Mouse (Mus musculus) left cerebral cortex, postnatal 14 days (tissue): Measurements from ENCODE around the gene Arhgdia. TPM values are rescaled to one million over a fixed set of nuclear protein-coding genes. Genes with fewer than 3 reads are reported as not detected.
"Not testable (repeated sequence)": the region's sequence is repeated elsewhere in the genome, so short reads cannot be mapped to it uniquely, and the experiment has no call there.

Experiments
- DNase-seq, 2 experiments: peaks; one replicate each; pipeline ENCODE4 v3.0.0; 2021 to 2022; ENCODE audit warnings: low spot score in 2 of 2, mixed read lengths in 1 of 2
- intact Hi-C: fragments of 180-260 bp; cut with DNase I; formaldehyde crosslinking; loops from one replicate; pipeline ENCODE4 v1.15.1; 2025
- total RNA-seq, 2 experiments: library from RNA; stranded (reverse); gene quantifications; 2 replicates each; pipeline ENCODE4 v1.2.3; 2021

Gene Arhgdia
- total RNA-seq, 2 experiments from 2014 or later, result 397 to 401 TPM

DNA sequence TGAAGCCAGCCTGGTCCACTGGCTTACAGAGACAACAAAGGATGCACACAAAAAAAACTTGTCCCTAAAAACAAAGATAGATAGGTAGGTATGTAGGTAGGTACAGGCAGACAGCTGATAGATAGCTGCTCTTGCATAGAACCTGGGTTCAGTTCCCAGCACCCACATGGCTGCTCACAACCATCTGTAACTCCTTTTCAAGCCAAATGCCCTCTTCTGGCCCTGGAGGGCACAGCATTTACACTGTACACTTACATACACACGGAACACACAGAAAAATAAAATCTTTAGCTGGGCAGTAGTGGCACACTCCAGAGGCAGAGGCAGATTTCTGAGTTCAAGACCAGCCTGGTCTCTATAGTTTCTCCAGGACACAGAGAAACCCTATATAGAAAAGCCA is 2.5 kb upstream of the Arhgdia start:
- DNase-seq, result no peak
- intact Hi-C loops, result no loop called here

GRCm38 (mm10) chr11:120582982-120583293 is 1.5 kb upstream of the Arhgdia start:
- intact Hi-C loops, DNase-seq: not testable (repeated sequence)

- intact Hi-C loops, result no loop called here
- peak in 1 of 2 experiments; percentile 49 for DNase-seq
Observed at GRCm38 (mm10) chr11:120582268-120582981, 1.0 kb upstream of the Arhgdia start.

DNA sequence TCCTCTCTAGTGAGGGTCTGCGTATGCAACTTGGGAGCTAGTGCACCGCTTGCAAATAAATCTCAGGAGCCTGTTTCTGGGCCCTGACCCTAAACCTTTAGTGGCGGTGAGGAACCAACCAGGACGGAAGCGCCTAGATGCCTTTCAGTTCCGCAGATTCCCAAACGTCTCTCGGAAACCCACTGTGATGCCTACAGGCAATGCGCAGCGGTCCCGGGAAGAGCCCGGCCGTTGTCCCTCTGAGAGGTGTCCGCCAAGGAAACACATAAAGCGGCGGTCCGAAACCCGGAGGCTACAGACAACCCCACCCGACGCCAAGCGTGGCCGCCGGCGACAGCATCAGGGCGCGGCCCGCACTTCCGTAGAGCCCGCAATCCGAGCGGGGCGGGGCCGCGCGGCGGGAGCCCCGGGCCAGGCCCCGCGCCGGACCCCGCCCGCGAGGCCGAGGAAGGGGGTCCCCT is 523 bp downstream of the Arhgdia start:
- intact Hi-C loops, result no loop called here
- no peak for DNase-seq

DNA sequence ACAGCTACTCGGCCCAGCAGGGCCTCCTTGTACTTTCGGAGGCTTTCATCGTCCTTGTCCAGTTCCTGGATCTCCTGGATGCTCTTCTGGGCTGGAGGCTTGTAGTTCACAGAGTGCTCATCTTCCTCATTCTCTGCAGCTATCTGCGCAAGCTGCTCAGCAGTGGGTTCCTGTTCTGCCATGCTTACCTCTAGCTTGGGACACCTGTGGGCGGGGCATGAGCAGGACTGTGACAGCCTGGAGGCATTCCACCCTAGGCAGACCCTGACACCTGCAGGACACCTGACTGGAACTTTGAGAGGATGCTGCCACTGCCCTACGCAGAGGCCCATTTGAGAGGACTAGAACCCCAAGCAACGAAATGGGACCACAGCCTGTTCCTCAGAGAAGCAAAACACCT is 1.2 kb downstream of the Arhgdia start:
- intact Hi-C loops, result no loop called here
- DNase-seq, result no peak

DNA sequence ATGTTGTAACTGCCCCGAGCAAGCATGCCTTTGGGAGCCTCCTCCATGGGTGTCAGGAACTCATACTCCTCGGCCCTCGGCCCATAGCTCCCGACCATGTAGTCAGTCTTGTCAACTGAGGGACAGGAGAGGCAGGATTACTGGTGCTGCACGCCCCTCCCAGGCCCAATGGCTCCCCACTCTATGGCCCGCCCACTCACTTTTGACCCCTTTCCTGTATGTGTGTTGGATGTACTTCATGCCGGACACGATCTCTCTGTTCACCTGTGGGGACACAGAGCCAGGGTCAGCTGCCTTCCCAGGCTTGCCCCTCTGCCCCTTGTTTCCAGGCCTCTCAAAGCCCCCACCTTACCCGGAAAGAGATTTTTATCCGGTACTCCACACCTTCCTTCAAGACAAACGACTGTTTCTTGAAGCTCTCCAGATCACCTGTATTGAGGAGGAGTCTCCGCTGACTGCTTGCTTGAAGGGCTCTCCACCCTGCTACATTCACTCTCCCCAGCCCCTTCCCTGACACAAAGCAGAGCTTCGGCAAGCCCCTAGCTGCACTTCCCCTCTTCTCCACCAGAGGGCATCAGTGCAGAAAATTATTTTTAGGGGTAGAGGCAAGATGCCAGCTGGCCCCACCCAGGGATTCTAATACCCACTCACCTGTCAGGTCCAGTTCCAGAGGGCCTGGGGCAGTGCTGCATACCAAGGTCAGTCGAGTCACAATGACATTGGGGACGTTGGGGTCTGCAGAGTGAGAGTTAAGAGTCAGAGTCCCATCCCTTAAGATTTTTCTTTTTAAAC is 1.9 kb downstream of the Arhgdia start:
- intact Hi-C loops, result no loop called here
- DNase-seq, result peak; percentile 68 to 79

- no peak for DNase-seq
- intact Hi-C loops, result no loop called here
Observed at GRCm38 (mm10) chr11:120578694-120579243, 2.7 kb downstream of the Arhgdia start.

DNA sequence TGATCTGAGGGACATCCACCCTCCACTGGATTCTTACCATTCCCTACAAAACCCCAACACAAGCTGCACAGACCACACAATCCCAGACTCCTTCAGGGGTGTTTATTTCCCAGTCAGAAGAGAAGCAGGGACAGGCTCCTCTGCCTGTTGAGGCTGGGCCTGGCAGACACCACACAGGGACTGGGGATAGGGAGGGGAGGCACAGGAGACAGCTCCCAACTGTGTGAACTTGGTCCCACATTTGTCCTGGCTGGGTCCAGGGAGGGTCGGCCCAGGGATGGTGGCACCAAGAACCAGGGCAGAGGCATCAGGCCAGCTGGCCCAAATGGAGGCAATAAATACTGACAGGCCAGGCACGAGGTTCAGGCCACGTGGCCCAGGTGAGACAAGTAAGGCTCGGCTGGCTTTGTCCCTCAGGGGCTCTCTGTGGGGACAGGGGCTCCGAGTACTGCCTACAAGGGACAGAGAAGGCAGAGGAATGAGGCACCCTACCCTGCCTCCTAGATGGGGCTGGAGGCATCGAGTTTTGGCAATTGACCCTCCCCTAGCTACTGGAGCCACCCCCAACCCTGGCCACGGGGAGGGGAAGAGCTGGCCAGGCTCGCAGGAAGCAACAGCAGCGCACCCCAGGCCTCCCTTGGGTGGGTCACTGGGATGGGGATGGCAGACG is 3.3 kb downstream of the Arhgdia start:
- intact Hi-C loops, result no loop called here
- no peak for DNase-seq

GRCm38 (mm10) chr11:120577211-120578023 is 4.0 kb downstream of the Arhgdia start:
- intact Hi-C loops, result no loop called here

GRCm38 (mm10) chr11:120576365-120576981 is 5.0 kb downstream of the Arhgdia start:
- intact Hi-C loops, result no loop called here
- no peak for DNase-seq

More at GRCm38 (mm10) chr11:120577211-120578023, 4.0 kb downstream of the Arhgdia start:
- no peak for DNase-seq

DNA sequence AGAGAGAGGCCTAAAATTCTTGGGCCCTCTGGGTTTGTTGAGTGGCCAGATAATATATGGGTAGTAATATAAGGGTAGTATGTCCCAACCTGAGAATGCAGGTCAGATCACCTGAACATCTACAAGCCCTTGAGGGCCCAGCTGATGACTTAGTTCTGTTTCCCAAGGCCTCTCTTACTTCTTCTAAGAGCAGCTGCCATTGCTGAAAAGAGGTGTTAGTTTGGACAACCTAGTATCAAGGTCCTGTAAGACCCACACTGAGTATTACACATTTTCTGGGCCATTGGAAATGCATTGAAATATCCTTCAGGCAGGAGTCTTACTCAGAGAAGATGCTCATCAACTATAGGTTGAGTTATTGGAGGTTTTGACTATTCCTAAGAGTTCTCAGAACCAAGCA is 5.5 kb downstream of the Arhgdia start:
- intact Hi-C loops, result no loop called here
- no peak for DNase-seq

GRCm38 (mm10) chr11:120575046-120575445 is 6.4 kb downstream of the Arhgdia start:
- intact Hi-C loops, result no loop called here

DNA sequence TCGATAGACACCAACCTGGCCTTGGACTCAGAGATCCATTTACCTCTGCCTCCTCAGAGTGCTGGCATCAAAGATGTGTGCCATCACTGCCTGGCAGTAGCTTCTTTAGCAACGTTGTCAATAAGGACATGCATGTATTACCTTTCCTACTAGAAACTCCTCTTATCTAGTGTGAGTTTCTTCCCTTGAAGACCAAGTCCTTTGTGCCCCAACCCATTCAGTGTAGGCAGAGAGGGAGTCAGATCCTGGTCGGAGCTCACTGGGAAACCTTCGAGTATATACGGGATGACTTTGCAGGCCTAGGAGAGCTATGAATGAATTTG is 7.2 kb downstream of the Arhgdia start:
- intact Hi-C loops, result loop anchor here (5.0 kb wide), 1 partner anchor 57 kb away; no protein-coding TSS in a partner anchor
- DNase-seq, result no peak

More at GRCm38 (mm10) chr11:120575046-120575445, 6.4 kb downstream of the Arhgdia start:
- DNase-seq, result no peak

DNA sequence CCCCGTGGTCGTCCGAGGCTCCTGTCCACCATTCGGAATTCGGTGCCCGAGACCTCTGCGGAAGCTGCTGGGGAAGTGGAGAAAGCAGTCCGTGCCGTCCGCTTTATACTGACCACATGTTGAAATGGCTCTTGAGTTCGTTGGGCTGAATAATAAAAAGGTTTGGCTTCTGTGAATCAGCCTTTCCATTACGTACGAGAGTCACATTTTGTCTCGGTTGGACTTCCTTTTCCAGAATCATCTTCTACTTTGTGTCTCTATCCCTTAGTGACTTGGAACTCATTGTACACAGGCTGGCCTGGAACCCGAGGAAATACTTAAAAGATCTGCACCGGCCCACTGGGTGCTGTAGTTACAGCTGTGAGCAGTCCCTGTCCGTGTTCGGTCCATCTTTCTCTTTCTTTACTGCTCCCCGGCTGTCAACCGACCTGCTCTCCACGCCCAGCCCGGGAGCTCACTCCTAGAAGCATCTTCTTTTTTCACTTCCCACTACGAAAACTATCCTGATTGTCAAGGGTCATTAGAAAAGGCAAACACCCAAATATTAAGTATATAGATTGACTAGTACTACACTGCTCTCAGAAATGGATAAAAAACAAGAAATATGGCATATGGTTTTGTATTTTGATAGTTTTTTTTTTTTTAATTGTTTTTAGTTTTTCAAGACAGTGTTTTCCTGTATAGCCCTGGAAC is 7.7 kb downstream of the Arhgdia start:
- no peak for DNase-seq
- intact Hi-C loops, result loop anchor here (5.0 kb wide), 1 partner anchor 56 kb away; no protein-coding TSS in a partner anchor

GRCm38 (mm10) chr11:120572752-120573584 is 8.5 kb downstream of the Arhgdia start, which contains the start of gene P4hb:
TSS of gene P4hb (minus strand) at chr11:120573253.
- DNase-seq, result peak; percentile 100
- intact Hi-C loops, result loop anchor here (5.0 kb wide), 1 partner anchor 56 kb away; no protein-coding TSS in a partner anchor

GRCm38 (mm10) chr11:120572417-120572751 is 9.0 kb downstream of the Arhgdia start:
- intact Hi-C loops, result loop anchor here (5.0 kb wide), 1 partner anchor 55 kb away; no protein-coding TSS in a partner anchor
- no peak for DNase-seq

DNA sequence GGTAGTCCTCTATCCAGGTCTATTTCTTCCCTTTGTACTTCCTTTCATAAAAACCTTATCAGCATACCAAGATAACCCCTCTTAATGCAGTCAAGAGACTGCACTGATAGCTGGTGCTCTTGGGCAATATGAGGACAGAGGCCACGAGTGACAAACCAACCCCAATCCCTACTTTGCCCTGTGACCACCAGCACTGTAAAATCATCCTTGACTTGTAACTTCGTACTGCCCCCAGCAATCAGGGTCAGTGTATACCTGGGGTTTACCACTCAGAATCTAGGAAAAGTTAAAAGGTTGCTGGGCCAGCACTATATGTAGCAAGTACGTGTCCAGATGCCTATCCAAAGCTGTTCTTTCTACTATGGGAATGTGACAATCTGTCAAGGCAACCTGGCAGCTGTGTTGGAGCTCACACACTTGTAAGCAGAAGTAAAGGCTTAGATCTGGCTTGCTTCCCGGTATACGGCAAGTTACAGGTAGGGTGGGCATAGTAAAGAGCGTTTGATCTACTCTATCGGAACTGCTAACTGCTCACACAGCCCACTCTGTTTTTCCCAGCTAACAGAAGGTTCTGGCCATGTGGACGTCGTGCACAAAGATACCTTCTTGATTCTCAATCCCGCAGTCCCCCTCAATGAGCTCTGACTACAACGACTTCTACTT is 9.5 kb downstream of the Arhgdia start:
- intact Hi-C loops, result loop anchor here (5.0 kb wide), 1 partner anchor 55 kb away; no protein-coding TSS in a partner anchor
- DNase-seq, result no peak
